Mouse (Mus musculus) thymus, adult 2 months (tissue): ENCODE measurements around the gene Rimkla. TPM values are rescaled to one million over a fixed set of nuclear protein-coding genes. Genes with fewer than 3 reads are reported as not detected.
A peak's percentile ranks its signal among the peaks of the same experiment; 100 is the strongest.

Experiments used
- DNase-seq: peaks from one replicate; pipeline ENCODE4 v3.0.0; 2021
- H3K27ac ChIP-seq: fragments of 200-500 bp; 2 replicates; pipeline ENCODE4 v1.5.1; 2012; ENCODE audit warnings: low read length, control low read depth; ENCODE audit not compliant: control insufficient read depth, insufficient read depth
- H3K27me3 ChIP-seq: fragments of 200-500 bp; 2 replicates; pipeline ENCODE4 v1.6.1; 2012; ENCODE audit warnings: mild to moderate bottlenecking, low read length, moderate library complexity, mixed read lengths; ENCODE audit not compliant: control insufficient read depth, insufficient read depth
- H3K36me3 ChIP-seq: fragments of 200-500 bp; 2 replicates; pipeline ENCODE4 v1.6.1; 2012; ENCODE audit warnings: mild to moderate bottlenecking, low read length, moderate library complexity; ENCODE audit not compliant: control insufficient read depth, insufficient read depth
- H3K4me1 ChIP-seq: fragments of 200-500 bp; replicated peaks from 2 replicates; pipeline ENCODE4 v1.6.1; 2012; ENCODE audit warnings: low read length; ENCODE audit not compliant: control insufficient read depth, insufficient read depth
- H3K4me3 ChIP-seq: fragments of 200-500 bp; 2 replicates; pipeline ENCODE4 v1.5.1; 2012; ENCODE audit warnings: mild to moderate bottlenecking, low read length, control low read depth, moderate library complexity; ENCODE audit not compliant: control insufficient read depth, insufficient read depth
- CTCF ChIP-seq: fragments of 200-500 bp; IDR thresholded peaks from 2 replicates; pipeline ENCODE4 v1.5.1; 2012; ENCODE audit warnings: mild to moderate bottlenecking, control low read depth, low read length, moderate library complexity, borderline replicate concordance; ENCODE audit not compliant: control insufficient read depth, poor library complexity, insufficient read depth; ENCODE audit errors: extremely low read depth
- POLR2A ChIP-seq: fragments of 200-500 bp; IDR thresholded peaks from 2 replicates; pipeline ENCODE4 v1.6.1; 2012; ENCODE audit warnings: mild to moderate bottlenecking, low read length, control low read depth, moderate library complexity; ENCODE audit not compliant: control insufficient read depth, poor library complexity, insufficient read depth; ENCODE audit errors: extremely low read depth
- WGBS: fragments of 180-500 bp; shearing (Covaris S2); methylation state at CpG from one replicate; pipeline ENCODE4 v1.1.7; 2018; 5-methylcytosine and 5-hydroxymethylcytosine counted together
- polyA plus RNA-seq: library from polyadenylated mRNA; depleted of rRNA; stranded (reverse); fragments of >200 nt; gene quantifications from 2 replicates; pipeline ENCODE4 v1.2.3, GENCODE M21; 2012

The Rimkla gene
- polyA plus RNA-seq, 1 experiment, result 1.8 TPM

DNA sequence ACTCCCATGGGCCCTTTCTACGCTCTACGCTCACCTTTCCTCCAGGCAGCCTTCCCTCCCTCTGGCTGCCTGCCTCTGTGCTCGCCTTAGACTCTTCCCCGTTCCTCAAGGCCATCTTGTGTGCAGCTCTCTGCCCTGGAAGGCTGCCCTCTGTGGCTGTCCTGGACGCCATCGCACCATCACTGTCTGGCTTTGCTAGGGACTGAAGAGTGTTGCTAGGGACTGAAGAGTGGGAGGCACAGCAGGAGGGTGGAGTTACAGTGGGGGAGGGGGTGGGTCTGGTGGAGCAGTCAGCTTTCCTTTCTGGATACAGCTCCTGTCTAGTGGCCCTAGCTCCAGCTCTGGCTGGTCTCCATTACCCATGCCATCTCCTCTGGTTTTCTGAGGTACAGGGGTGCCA, 49.9 kb downstream of the Rimkla start:
- Histone ChIP-seq H3K4me3 (no peak overlapping the region), H3K4me1 (no peaks in the 10 kb centered on the region), H3K36me3 (no peaks in the 10 kb centered on the region), H3K27me3 (no peaks in the 10 kb centered on the region), H3K27ac (no peak overlapping the region)
- WGBS, result 84% methylated on average over 6 of the region's 6 CpGs
- TF ChIP-seq POLR2A (no peak), CTCF (no peak)
- DNase-seq, result no peak

- Histone ChIP-seq H3K27me3 (no peaks in the 10 kb centered on the region), H3K4me1 (no peaks in the 10 kb centered on the region), H3K4me3 (no peak overlapping the region), H3K27ac (no peak overlapping the region), H3K36me3 (no peaks in the 10 kb centered on the region)
- DNase-seq, result no peak
- TF ChIP-seq POLR2A (no peak), CTCF (no peak)
- WGBS, result 92% methylated on average over 4 of the region's 4 CpGs
Measured at GRCm38 (mm10) chr4:119441836-119442235, 50.6 kb downstream of the Rimkla start.

- H3K4me1 ChIP-seq, result no peaks in the 10 kb centered on the region
- DNase-seq, result no peak
- H3K27ac ChIP-seq, result no peak overlapping the region
- H3K36me3 ChIP-seq, result no peaks in the 10 kb centered on the region
- H3K4me3 ChIP-seq, result no peak overlapping the region
- no peaks in the 10 kb centered on the region for H3K27me3 ChIP-seq
- WGBS, result 99% methylated on average over 2 of the region's 2 CpGs
- TF ChIP-seq POLR2A (no peak), CTCF (no peak)
Measured at GRCm38 (mm10) chr4:119437936-119438335, 54.5 kb downstream of the Rimkla start.

- TF ChIP-seq CTCF (0 out of 2 replicates have a peak, but pooled peaks have one; percentile 55), POLR2A (no peak)
- Histone ChIP-seq H3K4me1 (peaks cover 3% of the 10 kb centered on the region), H3K27ac (no peak overlapping the region), H3K4me3 (no peak overlapping the region), H3K27me3 (no peaks in the 10 kb centered on the region), H3K36me3 (no peaks in the 10 kb centered on the region)
- 27% methylated on average over 5 of the region's 5 CpGs for WGBS
- DNase-seq, result peak; percentile 67
Measured at GRCm38 (mm10) chr4:119430678-119431077, 61.8 kb downstream of the Rimkla start.

GRCm38 (mm10) chr4:119427680-119428079, 64.7 kb downstream of the Rimkla start:
- H3K27me3 ChIP-seq, result no peaks in the 10 kb centered on the region
- H3K4me3 ChIP-seq, result no peak overlapping the region
- WGBS, result 73% methylated on average over 2 of the region's 2 CpGs
- H3K36me3 ChIP-seq, result no peaks in the 10 kb centered on the region
- no peak overlapping the region for H3K27ac ChIP-seq
- no peak for TF ChIP-seq POLR2A
- no peak for TF ChIP-seq CTCF
- DNase-seq, result no peak
- peaks cover 6% of the 10 kb centered on the region for H3K4me1 ChIP-seq

DNA sequence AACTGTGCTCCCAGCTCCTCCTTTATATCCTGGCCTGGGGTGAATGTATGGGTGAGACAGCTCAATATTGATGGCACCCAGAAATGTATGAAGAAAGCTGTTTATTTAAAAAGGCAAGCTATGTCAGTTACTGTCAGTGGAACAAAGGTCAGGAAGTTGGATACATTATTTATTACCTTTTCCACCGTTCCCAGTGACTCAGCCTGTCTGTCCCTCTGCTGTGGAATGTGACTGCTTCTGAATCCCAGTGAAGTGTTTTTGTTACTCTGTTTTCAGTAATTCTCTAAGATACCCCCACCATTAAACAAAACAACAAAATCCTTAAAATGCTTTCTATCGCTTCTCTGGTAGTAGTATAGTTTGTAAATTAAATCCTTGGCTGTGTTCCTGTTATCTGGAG, 66.8 kb downstream of the Rimkla start:
- no peak for TF ChIP-seq POLR2A
- no peak for TF ChIP-seq CTCF
- peaks cover 9% of the 10 kb centered on the region for H3K4me1 ChIP-seq
- no peak for DNase-seq
- WGBS, result 71% methylated on average over 2 of the region's 2 CpGs
- no peak overlapping the region for H3K4me3 ChIP-seq
- no peaks in the 10 kb centered on the region for H3K36me3 ChIP-seq
- H3K27me3 ChIP-seq, result no peaks in the 10 kb centered on the region
- H3K27ac ChIP-seq, result no peak overlapping the region

- WGBS, result 93% methylated on average over 2 of the region's 2 CpGs
- Histone ChIP-seq H3K36me3 (no peaks in the 10 kb centered on the region), H3K27me3 (no peaks in the 10 kb centered on the region), H3K4me3 (no peak overlapping the region), H3K27ac (no peak overlapping the region), H3K4me1 (peaks cover 9% of the 10 kb centered on the region)
- TF ChIP-seq CTCF (no peak), POLR2A (no peak)
- DNase-seq, result no peak
Measured at GRCm38 (mm10) chr4:119425077-119425476, 67.4 kb downstream of the Rimkla start.
